Comparison of ENCODE assay signal across 15 mouse cellular contexts in the genomic region with DNA sequence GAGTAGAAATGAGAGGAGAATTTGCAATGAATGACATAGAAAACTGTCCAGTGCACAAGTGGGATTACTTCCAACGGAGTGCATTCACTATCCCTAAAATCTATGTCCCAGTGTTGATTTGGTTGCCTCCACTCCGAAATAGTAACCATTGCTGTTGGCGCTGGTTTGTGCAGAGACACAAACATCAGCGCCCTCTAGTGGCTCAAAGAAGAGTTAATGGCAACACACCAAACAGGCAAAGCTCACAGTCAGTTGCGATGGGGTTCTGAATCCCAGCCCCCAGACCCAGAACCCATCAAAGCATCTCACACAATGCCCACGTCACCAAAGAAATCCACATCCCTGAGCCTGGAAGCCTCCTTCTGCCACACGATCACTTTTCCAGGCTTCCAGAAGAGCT. TPM values are rescaled to one million over a fixed set of nuclear protein-coding genes. Genes with fewer than 3 reads are reported as not detected.
"Had no signal": no experiment of that assay in that cellular context is flagged by ENCODE, and none has a peak within 500 bp of the region (broad histone marks: within the 10 kb centered on the region; RNA-seq: fewer than 3 reads in every experiment).

No protein-coding gene starts in this region.

RNA-seq across cellular contexts. Expression of a gene that starts 31.7 kb away (rescaled TPM):
- total RNA-seq: midbrain, postnatal 0 days had no signal
- polyA plus RNA-seq: liver, postnatal 0 days; lung, embryonic 15.5 days; lung, postnatal 0 days; macrophage; midbrain, embryonic 11.5 days; midbrain, embryonic 13.5 days; midbrain, embryonic 15.5 days; midbrain, postnatal 0 days; myocyte; neural tube, embryonic 11.5 days; neural tube, embryonic 13.5 days; neural tube, embryonic 15.5 days; stomach, embryonic 15.5 days; stomach, postnatal 0 days; urinary bladder, adult 2 months had no signal

RNA-seq across cellular contexts. Expression of a gene that starts 40.9 kb away (rescaled TPM):
- total RNA-seq: midbrain, postnatal 0 days had no signal
- polyA plus RNA-seq: liver, postnatal 0 days; lung, embryonic 15.5 days; lung, postnatal 0 days; midbrain, embryonic 11.5 days; midbrain, embryonic 13.5 days; midbrain, embryonic 15.5 days; midbrain, postnatal 0 days; myocyte; neural tube, embryonic 11.5 days; neural tube, embryonic 13.5 days; neural tube, embryonic 15.5 days; stomach, embryonic 15.5 days; stomach, postnatal 0 days; urinary bladder, adult 2 months had no signal
